Mouse (Mus musculus) midbrain, embryonic 10.5 days (tissue): ENCODE results near the gene Dolk. TPM values are rescaled to one million over a fixed set of nuclear protein-coding genes. Genes with fewer than 3 reads are reported as not detected.

ENCODE experiments used
- DNase-seq: peaks from one replicate; pipeline ENCODE4 v3.0.0-alpha.2; 2017; ENCODE audit warnings: low spot score
- H3K27ac ChIP-seq: fragments of 300-500 bp; sonication (generic); replicated peaks from 2 replicates; pipeline ENCODE4 v1.5.1; 2016; ENCODE audit warnings: mild to moderate bottlenecking
- H3K27me3 ChIP-seq: fragments of 300-500 bp; sonication (generic); 2 replicates; pipeline ENCODE4 v1.6.1; 2016; ENCODE audit warnings: low read depth, mild to moderate bottlenecking; ENCODE audit not compliant: poor library complexity, severe bottlenecking
- H3K36me3 ChIP-seq: fragments of 300-500 bp; sonication (generic); 2 replicates; pipeline ENCODE4 v1.6.1; 2016; ENCODE audit warnings: mild to moderate bottlenecking, moderate library complexity
- H3K4me1 ChIP-seq: fragments of 300-500 bp; sonication (generic); 2 replicates; pipeline ENCODE4 v1.6.1; 2016
- H3K4me3 ChIP-seq: fragments of 300-500 bp; sonication (generic); 2 replicates; pipeline ENCODE4 v1.5.1; 2016; ENCODE audit warnings: mild to moderate bottlenecking, moderate library complexity
- H3K9me3 ChIP-seq: fragments of 300-500 bp; sonication (generic); replicated peaks from 2 replicates; pipeline ENCODE4 v1.6.1; 2016; ENCODE audit warnings: mild to moderate bottlenecking
- WGBS: fragments of 180-500 bp; shearing (Covaris S2); methylation state at CpG from one replicate; pipeline ENCODE4 v1.1.7; 2016; 5-methylcytosine and 5-hydroxymethylcytosine counted together
- polyA plus RNA-seq: library from polyadenylated mRNA; unstranded; fragments of >200 nt; fragmentation: Nextera tagmentation; extraction: Ambion mirVana; gene quantifications from 2 replicates; pipeline ENCODE4 v1.2.1, GENCODE M21; 2016

The Dolk gene
- polyA plus RNA-seq, 1 experiment from 2014 or later, result 27.3 TPM

GRCm38 (mm10) chr2:30255631-30256395 lies 30.3 kb downstream of the Dolk start:
- peaks cover 100% of the 10 kb centered on the region for H3K36me3 ChIP-seq

GRCm38 (mm10) chr2:30253809-30254208 lies 32.3 kb downstream of the Dolk start:
- no peak overlapping the region for H3K4me3 ChIP-seq

More at GRCm38 (mm10) chr2:30255631-30256395, 30.3 kb downstream of the Dolk start:
- Histone ChIP-seq H3K27ac (no peak overlapping the region), H3K4me1 (peaks cover 5% of the 10 kb centered on the region), H3K9me3 (no peaks in the 10 kb centered on the region), H3K27me3 (no peaks in the 10 kb centered on the region), H3K4me3 (no peak overlapping the region)
- 97% methylated on average over 42 of the region's 42 CpGs for WGBS
- DNase-seq, result no peak

GRCm38 (mm10) chr2:30252521-30252920 lies 33.6 kb downstream of the Dolk start:
- H3K9me3 ChIP-seq, result no peaks in the 10 kb centered on the region
- DNase-seq, result no peak
- no peak overlapping the region for H3K27ac ChIP-seq
- H3K4me3 ChIP-seq, result no peak overlapping the region
- H3K27me3 ChIP-seq, result no peaks in the 10 kb centered on the region
- H3K36me3 ChIP-seq, result peaks cover 100% of the 10 kb centered on the region
- WGBS, result 91% methylated on average over 3 of the region's 3 CpGs
- H3K4me1 ChIP-seq, result peaks cover 5% of the 10 kb centered on the region

More at GRCm38 (mm10) chr2:30253809-30254208, 32.3 kb downstream of the Dolk start:
- Histone ChIP-seq H3K9me3 (no peaks in the 10 kb centered on the region), H3K27me3 (no peaks in the 10 kb centered on the region), H3K27ac (no peak overlapping the region), H3K36me3 (peaks cover 100% of the 10 kb centered on the region), H3K4me1 (peaks cover 5% of the 10 kb centered on the region)
- no peak for DNase-seq
- 85% methylated on average over 5 of the region's 5 CpGs for WGBS

- no peaks in the 10 kb centered on the region for H3K9me3 ChIP-seq
- DNase-seq, result no peak
- peaks cover 5% of the 10 kb centered on the region for H3K4me1 ChIP-seq
- H3K36me3 ChIP-seq, result peaks cover 99% of the 10 kb centered on the region
- H3K27me3 ChIP-seq, result no peaks in the 10 kb centered on the region
- no peak overlapping the region for H3K4me3 ChIP-seq
- 88% methylated on average over 5 of the region's 5 CpGs for WGBS
- H3K27ac ChIP-seq, result no peak overlapping the region
Measured at GRCm38 (mm10) chr2:30251417-30252104, 34.6 kb downstream of the Dolk start.

- H3K4me1 ChIP-seq, result peaks cover 5% of the 10 kb centered on the region
- H3K27ac ChIP-seq, result no peak overlapping the region
- no peaks in the 10 kb centered on the region for H3K9me3 ChIP-seq
- no peaks in the 10 kb centered on the region for H3K27me3 ChIP-seq
- DNase-seq, result no peak
- H3K36me3 ChIP-seq, result peaks cover 99% of the 10 kb centered on the region
- no peak overlapping the region for H3K4me3 ChIP-seq
- 86% methylated on average over 10 of the region's 10 CpGs for WGBS
Measured at GRCm38 (mm10) chr2:30250166-30251128, 35.7 kb downstream of the Dolk start.

- peaks cover 99% of the 10 kb centered on the region for H3K36me3 ChIP-seq
- DNase-seq, result no peak
- H3K4me1 ChIP-seq, result peaks cover 5% of the 10 kb centered on the region
- H3K27me3 ChIP-seq, result no peaks in the 10 kb centered on the region
- no peak overlapping the region for H3K27ac ChIP-seq
- H3K4me3 ChIP-seq, result no peak overlapping the region
- H3K9me3 ChIP-seq, result no peaks in the 10 kb centered on the region
- WGBS, result 96% methylated on average over 3 of the region's 3 CpGs
Measured at GRCm38 (mm10) chr2:30249182-30249581, 37.0 kb downstream of the Dolk start.

GRCm38 (mm10) chr2:30247681-30248080 lies 38.5 kb downstream of the Dolk start:
- Histone ChIP-seq H3K4me3 (no peak overlapping the region), H3K27ac (no peak overlapping the region), H3K27me3 (no peaks in the 10 kb centered on the region), H3K9me3 (no peaks in the 10 kb centered on the region), H3K4me1 (peaks cover 5% of the 10 kb centered on the region), H3K36me3 (peaks cover 99% of the 10 kb centered on the region)
- no peak for DNase-seq
- WGBS, result 76% methylated on average over 4 of the region's 4 CpGs

- Histone ChIP-seq H3K36me3 (peaks cover 99% of the 10 kb centered on the region), H3K9me3 (no peaks in the 10 kb centered on the region), H3K27me3 (no peaks in the 10 kb centered on the region), H3K27ac (no peak overlapping the region), H3K4me1 (peaks cover 5% of the 10 kb centered on the region), H3K4me3 (no peak overlapping the region)
- DNase-seq, result no peak
- 92% methylated on average over 5 of the region's 5 CpGs for WGBS
Measured at GRCm38 (mm10) chr2:30247036-30247435, 39.1 kb downstream of the Dolk start.

GRCm38 (mm10) chr2:30244595-30245178 lies 41.4 kb downstream of the Dolk start:
- 81% methylated on average over 7 of the region's 7 CpGs for WGBS
- Histone ChIP-seq H3K4me3 (no peak overlapping the region), H3K27ac (no peak overlapping the region), H3K36me3 (peaks cover 99% of the 10 kb centered on the region), H3K27me3 (no peaks in the 10 kb centered on the region), H3K9me3 (no peaks in the 10 kb centered on the region), H3K4me1 (peaks cover 4% of the 10 kb centered on the region)
- no peak for DNase-seq

GRCm38 (mm10) chr2:30243391-30243790 lies 42.7 kb downstream of the Dolk start:
- Histone ChIP-seq H3K27me3 (no peaks in the 10 kb centered on the region), H3K4me3 (no peak overlapping the region), H3K36me3 (peaks cover 89% of the 10 kb centered on the region), H3K9me3 (no peaks in the 10 kb centered on the region), H3K4me1 (peaks cover 17% of the 10 kb centered on the region), H3K27ac (no peak overlapping the region)
- WGBS, result 94% methylated on average over 4 of the region's 4 CpGs
- no peak for DNase-seq

GRCm38 (mm10) chr2:30242509-30242908 lies 43.6 kb downstream of the Dolk start:
- no peak overlapping the region for H3K4me3 ChIP-seq
- 58% methylated on average over 4 of the region's 4 CpGs for WGBS

GRCm38 (mm10) chr2:30240267-30240666 lies 45.9 kb downstream of the Dolk start, which contains the start of gene Gm28035:
TSS of gene Gm28035 (plus strand) at chr2:30240567.
- no peak for DNase-seq
- Histone ChIP-seq H3K4me1 (peaks cover 31% of the 10 kb centered on the region), H3K4me3 (peak within 1 kb of the TSS; percentile 97), H3K27ac (no peak within 1 kb of the TSS), H3K27me3 (no peaks in the 10 kb centered on the region), H3K36me3 (peaks cover 59% of the 10 kb centered on the region), H3K9me3 (no peaks in the 10 kb centered on the region)
- 81% methylated on average over 2 of the region's 2 CpGs for WGBS

More at GRCm38 (mm10) chr2:30242509-30242908, 43.6 kb downstream of the Dolk start:
- no peaks in the 10 kb centered on the region for H3K9me3 ChIP-seq
- peaks cover 80% of the 10 kb centered on the region for H3K36me3 ChIP-seq
- H3K27me3 ChIP-seq, result no peaks in the 10 kb centered on the region
- peaks cover 22% of the 10 kb centered on the region for H3K4me1 ChIP-seq
- no peak overlapping the region; the same call in 1 of the 2 replicates for H3K27ac ChIP-seq
- DNase-seq, result peak; percentile 36
